Mouse (Mus musculus) telencephalon, adult 2 months (tissue): Measurements from ENCODE around the gene S1pr1.

ENCODE experiments used
- DNase-seq: peaks from one replicate; pipeline ENCODE4 v3.0.0-alpha.2; 2011; ENCODE audit warnings: low read depth, low spot score

S1pr1 gene

DNA sequence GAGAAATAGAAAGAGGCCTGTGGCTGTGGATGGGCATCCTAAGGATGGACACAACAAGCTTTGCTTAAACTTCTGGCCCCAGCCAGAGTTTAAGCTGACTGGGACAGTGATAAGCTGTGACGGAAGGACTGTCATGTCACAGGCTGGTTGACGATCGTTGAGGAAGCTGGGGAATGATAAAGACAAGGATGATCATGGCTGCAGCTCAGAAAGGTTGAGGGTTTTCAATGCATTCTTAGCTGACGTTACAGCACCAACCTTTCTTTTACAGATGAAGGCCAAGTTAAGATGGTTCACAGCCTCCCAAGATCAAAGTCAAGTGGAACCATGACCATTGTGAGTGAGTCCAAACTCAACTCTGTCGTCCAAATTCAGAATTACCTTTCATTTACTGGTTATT, 40.2 kb downstream of the S1pr1 start:
- no peak for DNase-seq

DNA sequence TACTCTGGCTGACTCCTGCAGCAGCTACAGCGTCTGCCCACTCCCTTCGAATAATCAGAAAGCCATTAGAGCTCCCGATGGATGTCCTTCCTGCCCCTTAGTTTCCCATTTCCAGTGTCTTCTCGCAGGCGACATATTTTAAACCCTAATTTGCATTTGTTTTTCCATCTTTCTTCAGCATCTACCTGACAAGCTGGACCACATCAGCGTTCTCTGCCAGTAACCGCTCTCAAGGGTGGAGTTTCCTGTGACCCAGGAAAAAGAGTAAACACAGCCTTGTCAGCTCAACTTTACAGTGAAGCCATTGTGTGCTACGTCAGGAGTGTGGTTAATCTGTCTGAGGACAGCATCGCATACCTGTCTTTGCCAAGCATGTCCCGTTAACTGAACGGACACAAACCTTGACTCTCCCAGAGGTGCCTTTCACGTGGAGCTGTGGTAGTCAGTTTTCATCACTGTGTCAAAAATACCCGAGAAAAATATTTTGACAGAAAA, 41.2 kb downstream of the S1pr1 start:
- no peak for DNase-seq

DNA sequence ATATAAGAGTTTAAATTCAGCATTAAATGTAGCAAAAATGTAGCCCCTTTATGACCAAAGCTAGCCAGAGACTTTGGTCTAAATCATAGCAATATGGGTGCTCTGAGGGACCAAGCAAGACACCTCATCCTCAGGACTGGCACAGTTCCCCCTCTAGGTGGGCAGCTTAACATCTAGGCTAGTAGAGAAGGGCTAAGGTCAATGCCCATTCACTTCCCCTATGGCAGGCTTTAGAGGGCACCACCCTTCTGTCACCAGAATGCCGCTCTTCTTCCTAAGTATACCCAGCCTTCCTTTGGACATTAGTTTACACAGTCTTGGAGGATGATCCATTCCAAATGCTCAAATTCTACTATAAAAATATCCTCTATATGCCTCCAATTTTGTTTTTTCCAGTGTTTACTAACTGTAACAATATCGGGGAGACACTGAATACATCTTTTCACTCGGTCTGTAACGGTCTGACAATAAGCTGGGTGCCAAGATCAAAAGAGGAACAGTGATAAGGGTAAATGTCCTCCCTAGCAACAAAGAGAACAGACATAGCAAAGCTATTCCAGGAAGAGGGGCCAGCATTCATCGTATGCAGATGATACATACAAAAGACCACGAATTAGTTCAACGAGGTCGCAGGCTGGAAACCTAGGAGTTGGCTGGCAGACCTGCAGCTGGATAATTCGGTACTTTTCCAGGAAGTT, 41.8 kb downstream of the S1pr1 start:
- no peak for DNase-seq

GRCm38 (mm10) chr3:115669230-115669629, 45.6 kb downstream of the S1pr1 start:
- no peak for DNase-seq

DNA sequence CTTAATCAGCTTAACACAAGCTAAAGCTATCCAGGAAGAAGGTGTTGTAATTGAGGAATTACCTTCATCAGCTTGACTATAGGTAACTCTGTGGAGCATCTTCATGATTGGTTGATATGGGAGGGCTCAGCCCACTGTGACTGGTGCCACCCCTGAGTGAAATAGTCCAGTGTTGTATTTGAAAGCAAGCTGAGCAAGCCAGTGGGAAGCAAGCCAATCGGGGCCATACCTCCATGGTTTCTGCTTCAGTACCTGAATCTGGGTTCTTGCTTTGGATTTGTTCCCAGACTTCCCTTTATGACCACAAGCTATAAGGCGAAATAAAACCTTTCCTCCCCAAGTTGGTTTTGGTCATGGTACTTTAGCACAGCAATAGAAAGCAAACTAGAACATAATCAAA, 47.7 kb downstream of the S1pr1 start:
- no peak for DNase-seq

- no peak for DNase-seq
Observed at GRCm38 (mm10) chr3:115666547-115666946, 48.3 kb downstream of the S1pr1 start.

DNA sequence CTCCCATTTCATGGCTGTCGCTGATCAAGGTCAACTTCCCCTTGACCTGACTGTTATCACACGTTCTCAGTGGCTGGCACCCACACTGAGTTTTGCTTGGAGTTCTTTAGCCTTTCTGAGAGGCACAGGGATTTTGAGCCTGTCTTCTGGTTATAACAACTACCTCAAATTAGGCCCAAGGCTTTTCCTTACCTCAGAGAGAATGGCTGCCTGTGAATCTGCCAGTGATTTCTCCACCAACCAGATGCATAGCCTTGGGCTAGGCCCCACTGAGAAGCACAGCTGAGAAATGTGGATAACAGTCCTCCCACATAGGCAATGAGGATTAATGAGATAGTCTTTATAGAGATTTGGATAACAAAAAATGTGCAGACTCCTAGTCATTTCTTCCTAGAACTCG, 50.4 kb downstream of the S1pr1 start:
- no peak for DNase-seq

GRCm38 (mm10) chr3:115660701-115661460, 54.0 kb downstream of the S1pr1 start:
- DNase-seq = peak; percentile 49
